26 mouse cellular contexts compared by ENCODE assay signal in the genomic region with DNA sequence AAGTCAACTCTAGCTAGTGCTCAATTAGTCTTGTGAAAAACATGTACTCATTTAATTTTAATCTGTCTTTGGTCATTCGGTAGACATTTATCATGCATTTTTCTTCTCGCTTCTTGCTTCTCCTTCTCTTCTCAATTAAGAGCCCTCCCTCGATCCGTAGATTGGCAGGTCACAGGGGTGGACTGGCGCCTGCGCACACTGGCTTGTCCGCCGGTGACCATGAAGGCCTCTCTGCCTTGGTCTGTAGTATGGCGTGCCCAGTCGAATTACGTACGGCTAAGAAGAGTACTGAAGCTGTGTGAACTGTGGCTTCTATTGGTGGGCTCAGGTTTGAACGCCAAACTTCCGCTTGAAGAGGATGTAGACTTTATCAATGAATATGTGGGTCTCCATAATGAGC. TPM values are rescaled to one million over a fixed set of nuclear protein-coding genes. Genes with fewer than 3 reads are reported as not detected.
"Had no signal": no experiment of that assay in that cellular context is flagged by ENCODE, and none has a peak within 500 bp of the region (broad histone marks: within the 10 kb centered on the region; RNA-seq: fewer than 3 reads in every experiment).

A gene (plus strand): TSS at position 198 of the 400 bp plus-strand sequence.

- H3K4me2 ChIP-seq: neural tube, embryonic 12.5 days; neural tube, embryonic 13.5 days; neural tube, embryonic 15.5 days; stomach, embryonic 15.5 days had no signal

- H3K9me3 ChIP-seq: neural tube, embryonic 12.5 days; neural tube, embryonic 13.5 days; neural tube, embryonic 15.5 days; stomach, embryonic 15.5 days had no signal

- H3K9ac ChIP-seq: neural tube, embryonic 12.5 days; neural tube, embryonic 13.5 days; neural tube, embryonic 15.5 days; stomach, embryonic 15.5 days had no signal

- DNase-seq: retina, postnatal 1 day; right cerebral cortex, adult 18-20 months; right cerebral cortex, postnatal 14 days; right cerebral cortex, postnatal 25 days; right cerebral cortex, postnatal 4 days; spleen, adult 18-20 months; thymus, adult 18-20 months; thymus, adult 2 months; thymus, postnatal 14 days; thymus, postnatal 25 days; thymus, postnatal 36 days; thymus, postnatal 4 days had no signal

- H3K36me3 ChIP-seq: neural tube, embryonic 12.5 days; neural tube, embryonic 13.5 days; neural tube, embryonic 15.5 days; stomach, embryonic 15.5 days had no signal

- H3K27ac ChIP-seq: neural tube, embryonic 12.5 days; neural tube, embryonic 13.5 days; neural tube, embryonic 15.5 days; stomach, embryonic 15.5 days; stomach, postnatal 0 days had no signal

- H3K27me3 ChIP-seq: neural tube, embryonic 12.5 days; neural tube, embryonic 13.5 days; neural tube, embryonic 15.5 days; stomach, embryonic 15.5 days had no signal

- H3K4me1 ChIP-seq: neural tube, embryonic 12.5 days; neural tube, embryonic 13.5 days; neural tube, embryonic 15.5 days; stomach, embryonic 15.5 days had no signal

- H3K4me3 ChIP-seq: neural tube, embryonic 12.5 days; neural tube, embryonic 13.5 days; neural tube, embryonic 15.5 days; stomach, embryonic 15.5 days had no signal

RNA-seq across cellular contexts. Expression of the gene that starts here (rescaled TPM):
- total RNA-seq: neutrophil, adult 5-6 weeks had no signal
- polyA plus RNA-seq: neural tube, embryonic 11.5 days; neural tube, embryonic 12.5 days; neural tube, embryonic 13.5 days; neural tube, embryonic 14.5 days; neural tube, embryonic 15.5 days; small intestine, adult 2 months; spleen, adult 2 months; stomach, embryonic 14.5 days; stomach, embryonic 15.5 days; stomach, embryonic 16.5 days; stomach, postnatal 0 days; thymus, adult 2 months; thymus, postnatal 0 days; urinary bladder, adult 2 months had no signal
